Mouse (Mus musculus) forebrain, embryonic 14.5 days (tissue): ENCODE measurements around the gene Mrln. TPM values are rescaled to one million over a fixed set of nuclear protein-coding genes. Genes with fewer than 3 reads are reported as not detected.

Experiments
- ATAC-seq: fragments of 200-750 bp; cut with Nextera tagmentation; 2 replicates; pipeline ENCODE4 v1.8.0; 2017; ENCODE audit warnings: mild to moderate bottlenecking, moderate library complexity
- DNase-seq: peaks from one replicate; pipeline ENCODE4 v3.0.0-alpha.2; 2015; ENCODE audit warnings: low spot score
- H3K27ac ChIP-seq: fragments of 300-500 bp; sonication (generic); 2 replicates; pipeline ENCODE4 v1.5.1; 2014; ENCODE audit warnings: low read depth, mild to moderate bottlenecking, control low read depth, low read length, moderate library complexity
- H3K27me3 ChIP-seq: fragments of 300-500 bp; sonication (generic); replicated peaks from 2 replicates; pipeline ENCODE4 v1.6.1; 2014; ENCODE audit warnings: low read length, control low read depth, mixed read lengths; ENCODE audit not compliant: control insufficient read depth, insufficient read depth
- H3K36me3 ChIP-seq: fragments of 300-500 bp; sonication (generic); 2 replicates; pipeline ENCODE4 v1.6.1; 2014; ENCODE audit warnings: low read length, control low read depth; ENCODE audit not compliant: control insufficient read depth, insufficient read depth
- H3K4me1 ChIP-seq: fragments of 300-500 bp; sonication (generic); 2 replicates; pipeline ENCODE4 v1.6.1; 2014; ENCODE audit warnings: antibody characterized with exemption, low read length, control low read depth; ENCODE audit not compliant: control insufficient read depth, insufficient read depth
- H3K4me2 ChIP-seq: fragments of 300-500 bp; sonication (generic); 2 replicates; pipeline ENCODE4 v1.6.1; 2014; ENCODE audit warnings: mild to moderate bottlenecking, control low read depth, low read length
- H3K4me3 ChIP-seq: fragments of 300-500 bp; sonication (generic); 2 replicates; pipeline ENCODE4 v1.5.1; 2014; ENCODE audit warnings: low read depth, low read length, control low read depth
- H3K9ac ChIP-seq: fragments of 300-500 bp; sonication (generic); 2 replicates; pipeline ENCODE4 v1.6.1; 2014; ENCODE audit warnings: mild to moderate bottlenecking, low read length, control low read depth, moderate library complexity
- H3K9me3 ChIP-seq: fragments of 300-500 bp; sonication (generic); replicated peaks from 2 replicates; pipeline ENCODE4 v1.6.1; 2016; ENCODE audit warnings: low read length, control low read depth, mixed read lengths; ENCODE audit not compliant: control insufficient read depth
- WGBS: fragments of 180-500 bp; shearing (Covaris S2); extraction: QIAGEN DNeasy Blood & Tissue Kit; methylation state at CpG from one replicate; pipeline ENCODE4 v1.1.7; 2014; 5-methylcytosine and 5-hydroxymethylcytosine counted together
- polyA plus RNA-seq: library from polyadenylated mRNA; unstranded; fragments of >200 nt; fragmentation: Nextera tagmentation; extraction: Ambion mirVana; gene quantifications from 2 replicates; pipeline ENCODE4 v1.2.1, GENCODE M21; 2014

The Mrln gene
- polyA plus RNA-seq, 1 experiment from 2014 or later: not detected

DNA sequence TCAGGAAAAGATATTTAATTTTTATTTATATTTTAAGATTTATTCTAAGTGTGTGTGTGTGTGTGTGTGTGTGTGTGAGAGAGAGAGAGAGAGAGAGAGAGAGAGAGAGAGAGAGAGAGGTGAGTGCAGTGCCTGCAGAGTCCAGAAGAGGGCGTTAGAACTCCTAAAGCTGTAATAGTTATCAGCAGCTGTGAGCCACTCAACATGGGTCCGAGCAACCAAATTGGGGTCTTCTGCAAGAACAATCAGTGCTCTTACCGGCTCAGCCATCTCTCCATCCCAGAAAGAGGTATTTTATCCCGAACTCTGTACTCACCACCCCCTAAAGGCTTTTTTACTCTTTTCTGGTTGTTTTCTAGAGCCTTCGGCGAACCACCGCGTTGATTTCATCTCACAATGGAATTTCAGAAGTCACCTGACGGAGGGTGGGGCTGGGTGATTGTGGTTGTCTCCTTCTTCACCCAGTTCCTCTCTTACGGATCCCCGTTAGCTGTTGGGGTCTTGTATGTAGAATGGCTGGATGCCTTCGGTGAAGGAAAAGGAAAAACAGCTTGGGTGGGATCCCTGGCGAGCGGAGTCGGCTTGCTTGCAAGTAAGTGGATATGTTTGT lies 51.2 kb downstream of the Mrln start:
- Histone ChIP-seq H3K9me3 (no peaks in the 10 kb centered on the region), H3K4me2 (no peak overlapping the region), H3K27me3 (no peaks in the 10 kb centered on the region), H3K36me3 (no peaks in the 10 kb centered on the region), H3K27ac (no peak overlapping the region), H3K4me1 (no peaks in the 10 kb centered on the region), H3K4me3 (no peak overlapping the region), H3K9ac (no peak overlapping the region)
- ATAC-seq: no peak
- 89% methylated on average over 15 of the region's 15 CpGs for WGBS
- no peak for DNase-seq

DNA sequence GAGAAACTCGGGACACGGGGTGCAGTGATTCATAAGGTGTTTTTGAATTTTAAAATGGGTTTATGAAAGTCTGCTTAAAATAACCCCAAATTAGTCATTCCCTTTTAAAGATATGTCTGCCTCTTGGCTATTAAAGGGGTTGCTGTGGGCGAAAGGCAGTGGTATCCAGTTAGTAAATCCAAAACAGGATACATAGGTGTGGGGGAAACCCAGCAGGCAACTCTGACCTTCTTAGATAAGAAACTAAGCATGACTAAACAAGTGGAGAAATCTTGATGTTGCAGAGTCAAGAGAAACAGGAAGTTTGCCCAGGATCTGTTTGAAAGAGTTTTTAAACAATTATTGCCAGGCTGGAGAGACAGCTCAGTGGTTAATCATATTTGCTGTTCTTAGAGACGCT lies 52.6 kb downstream of the Mrln start:
- ATAC-seq: no peak
- 90% methylated on average over 4 of the region's 4 CpGs for WGBS
- no peaks in the 10 kb centered on the region for H3K36me3 ChIP-seq
- H3K4me1 ChIP-seq: no peaks in the 10 kb centered on the region
- no peak overlapping the region for H3K4me2 ChIP-seq
- no peaks in the 10 kb centered on the region for H3K27me3 ChIP-seq
- no peaks in the 10 kb centered on the region for H3K9me3 ChIP-seq
- no peak overlapping the region for H3K9ac ChIP-seq
- no peak overlapping the region for H3K27ac ChIP-seq
- no peak for DNase-seq
- H3K4me3 ChIP-seq: no peak overlapping the region

DNA sequence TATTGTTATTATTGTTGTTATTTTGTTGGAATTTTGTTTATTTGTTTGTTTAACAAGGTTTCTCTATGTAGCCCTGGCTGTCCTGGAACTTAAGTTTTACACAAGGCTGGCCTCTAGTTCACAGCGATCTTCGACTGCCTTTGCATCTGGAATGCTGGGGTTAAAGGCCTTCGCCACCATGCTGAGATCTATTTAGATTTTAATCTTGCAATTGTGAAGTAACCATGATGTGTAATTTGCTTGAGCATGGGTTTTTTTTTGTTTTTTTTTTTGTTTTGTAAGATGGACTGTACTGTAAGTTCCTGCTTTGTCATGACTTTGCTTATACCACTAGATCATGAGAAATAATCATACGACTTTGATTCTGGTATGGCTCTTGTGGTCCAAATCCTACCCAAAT lies 56.4 kb downstream of the Mrln start:
- no peaks in the 10 kb centered on the region for H3K4me1 ChIP-seq

DNA sequence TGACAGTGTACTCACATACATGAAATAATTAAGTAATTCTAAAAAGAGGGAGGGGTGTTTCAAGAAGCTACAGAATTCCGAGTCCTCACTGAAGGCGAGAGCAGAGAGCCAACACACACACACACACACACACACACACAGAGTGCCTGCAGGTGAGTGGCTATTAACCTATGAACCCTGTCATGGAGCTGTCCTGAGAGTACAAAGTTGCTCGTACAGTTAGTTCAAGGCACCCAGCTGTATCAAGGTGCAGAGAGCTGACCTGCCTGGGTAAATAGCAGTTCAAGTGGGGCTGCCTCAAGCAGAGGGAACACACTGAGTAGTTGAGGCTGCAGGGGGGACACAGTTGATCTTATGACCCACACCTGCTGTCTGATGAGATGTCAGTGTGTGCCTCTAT lies 57.6 kb downstream of the Mrln start:
- Histone ChIP-seq H3K27ac (no peak overlapping the region), H3K4me2 (no peak overlapping the region), H3K4me3 (no peak overlapping the region), H3K4me1 (no peaks in the 10 kb centered on the region), H3K9me3 (no peaks in the 10 kb centered on the region), H3K36me3 (no peaks in the 10 kb centered on the region), H3K9ac (no peak overlapping the region), H3K27me3 (no peaks in the 10 kb centered on the region)
- ATAC-seq (no peak), DNase-seq (no peak)
- WGBS: 88% methylated on average over 3 of the region's 3 CpGs

More for the DNA sequence above, 56.4 kb downstream of the Mrln start:
- Histone ChIP-seq H3K4me2 (no peak overlapping the region), H3K4me3 (no peak overlapping the region), H3K9me3 (no peaks in the 10 kb centered on the region), H3K36me3 (no peaks in the 10 kb centered on the region), H3K27ac (no peak overlapping the region), H3K27me3 (no peaks in the 10 kb centered on the region), H3K9ac (no peak overlapping the region)
- WGBS: 50% methylated on average over 4 of the region's 4 CpGs
- ATAC-seq (no peak), DNase-seq (no peak)

DNA sequence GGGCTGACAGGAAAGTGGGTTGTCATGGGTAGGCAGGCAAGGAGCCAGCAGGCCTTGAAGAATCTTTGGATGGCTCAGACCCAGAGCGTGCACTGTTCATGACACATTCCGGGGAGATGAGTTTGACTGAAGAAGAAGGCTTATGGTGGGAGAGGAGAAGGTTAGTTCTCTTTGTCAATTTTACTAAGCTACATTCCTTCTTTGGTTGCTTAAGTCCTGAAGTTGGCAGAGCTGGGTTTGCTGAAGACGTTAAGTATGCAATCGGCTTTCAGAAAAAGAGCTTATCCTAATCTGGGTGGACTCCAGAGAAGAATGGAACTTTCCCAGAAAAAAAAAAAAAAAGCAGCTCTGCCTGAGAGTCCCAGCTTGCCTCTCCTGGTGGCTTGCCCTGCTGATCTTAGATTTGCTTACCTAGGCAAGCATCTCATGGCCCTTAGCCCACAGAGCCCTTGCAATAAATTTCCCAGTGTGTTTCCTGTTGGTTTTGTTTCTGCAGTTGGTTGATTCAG lies 59.3 kb downstream of the Mrln start:
- Histone ChIP-seq H3K9ac (no peak overlapping the region), H3K4me3 (no peak overlapping the region), H3K27ac (no peak overlapping the region), H3K27me3 (no peaks in the 10 kb centered on the region), H3K9me3 (no peaks in the 10 kb centered on the region), H3K36me3 (no peaks in the 10 kb centered on the region), H3K4me1 (no peaks in the 10 kb centered on the region), H3K4me2 (no peak overlapping the region)
- WGBS: 64% methylated on average over 4 of the region's 4 CpGs
- ATAC-seq (no peak), DNase-seq (no peak)

DNA sequence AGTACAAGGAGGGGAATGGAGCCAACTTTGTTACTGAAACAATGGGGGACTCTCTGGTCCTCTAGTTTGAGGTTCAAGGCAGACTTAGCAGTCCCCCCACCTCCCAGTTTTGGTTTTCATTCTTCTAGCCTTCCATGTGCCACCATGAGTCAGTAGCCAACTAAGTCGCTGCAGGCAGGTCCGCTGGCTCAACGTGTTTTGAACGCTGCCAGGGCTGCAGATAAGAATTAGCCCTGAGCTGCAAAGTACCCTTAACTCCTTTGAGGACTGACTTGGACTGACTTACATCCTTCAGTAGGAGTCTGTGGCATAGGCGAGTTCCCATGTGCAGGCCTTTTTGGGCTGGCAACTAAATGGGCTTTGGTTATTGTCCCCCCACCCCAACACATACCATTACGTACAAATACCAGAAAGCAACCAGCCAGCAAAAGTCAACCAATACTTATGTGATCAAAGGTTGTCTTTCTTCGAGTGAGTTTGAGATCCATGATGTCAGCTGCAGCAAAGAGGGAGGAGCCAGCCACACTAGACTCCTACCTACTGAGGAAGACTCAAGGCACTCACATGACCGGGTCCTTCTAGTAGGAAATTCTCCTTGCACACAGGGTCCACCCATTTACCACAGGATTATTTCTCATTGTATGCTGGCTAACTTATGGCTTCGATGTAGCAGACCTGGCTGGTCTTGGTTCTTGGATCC lies 60.0 kb downstream of the Mrln start:
- Histone ChIP-seq H3K27ac (no peak overlapping the region), H3K4me2 (no peak overlapping the region), H3K27me3 (no peaks in the 10 kb centered on the region), H3K4me1 (no peaks in the 10 kb centered on the region), H3K9ac (no peak overlapping the region), H3K9me3 (no peaks in the 10 kb centered on the region), H3K36me3 (no peaks in the 10 kb centered on the region), H3K4me3 (no peak overlapping the region)
- ATAC-seq (no peak), DNase-seq (no peak)
- WGBS: 92% methylated on average over 9 of the region's 9 CpGs

DNA sequence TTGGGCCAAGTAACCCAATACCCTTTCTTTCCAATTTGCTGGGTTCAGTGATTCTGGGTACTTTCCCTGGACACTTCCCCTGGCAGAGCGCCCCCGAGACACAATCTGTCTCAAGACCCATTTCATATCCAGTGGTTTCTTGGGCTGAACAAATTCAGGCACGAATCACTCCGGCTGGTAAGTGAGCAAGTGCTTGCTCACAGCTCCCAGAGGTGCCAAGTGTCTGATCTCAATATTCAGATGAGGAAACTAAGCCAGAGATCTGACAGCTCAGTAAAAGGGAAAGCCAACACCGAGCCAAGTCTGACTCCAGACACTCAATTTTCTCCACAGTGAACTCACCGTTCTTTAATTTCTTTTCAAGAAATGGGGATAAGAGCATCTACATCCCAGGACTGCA lies 62.0 kb downstream of the Mrln start:
- DNase-seq: peak; percentile 71
- no peaks in the 10 kb centered on the region for H3K4me1 ChIP-seq
- 77% methylated on average over 6 of the region's 6 CpGs for WGBS
- no peaks in the 10 kb centered on the region for H3K9me3 ChIP-seq
- H3K9ac ChIP-seq: no peak overlapping the region
- H3K4me2 ChIP-seq: no peak overlapping the region
- H3K27me3 ChIP-seq: no peaks in the 10 kb centered on the region
- no peak overlapping the region for H3K4me3 ChIP-seq
- H3K27ac ChIP-seq: no peak overlapping the region
- no peak for ATAC-seq
- no peaks in the 10 kb centered on the region for H3K36me3 ChIP-seq

DNA sequence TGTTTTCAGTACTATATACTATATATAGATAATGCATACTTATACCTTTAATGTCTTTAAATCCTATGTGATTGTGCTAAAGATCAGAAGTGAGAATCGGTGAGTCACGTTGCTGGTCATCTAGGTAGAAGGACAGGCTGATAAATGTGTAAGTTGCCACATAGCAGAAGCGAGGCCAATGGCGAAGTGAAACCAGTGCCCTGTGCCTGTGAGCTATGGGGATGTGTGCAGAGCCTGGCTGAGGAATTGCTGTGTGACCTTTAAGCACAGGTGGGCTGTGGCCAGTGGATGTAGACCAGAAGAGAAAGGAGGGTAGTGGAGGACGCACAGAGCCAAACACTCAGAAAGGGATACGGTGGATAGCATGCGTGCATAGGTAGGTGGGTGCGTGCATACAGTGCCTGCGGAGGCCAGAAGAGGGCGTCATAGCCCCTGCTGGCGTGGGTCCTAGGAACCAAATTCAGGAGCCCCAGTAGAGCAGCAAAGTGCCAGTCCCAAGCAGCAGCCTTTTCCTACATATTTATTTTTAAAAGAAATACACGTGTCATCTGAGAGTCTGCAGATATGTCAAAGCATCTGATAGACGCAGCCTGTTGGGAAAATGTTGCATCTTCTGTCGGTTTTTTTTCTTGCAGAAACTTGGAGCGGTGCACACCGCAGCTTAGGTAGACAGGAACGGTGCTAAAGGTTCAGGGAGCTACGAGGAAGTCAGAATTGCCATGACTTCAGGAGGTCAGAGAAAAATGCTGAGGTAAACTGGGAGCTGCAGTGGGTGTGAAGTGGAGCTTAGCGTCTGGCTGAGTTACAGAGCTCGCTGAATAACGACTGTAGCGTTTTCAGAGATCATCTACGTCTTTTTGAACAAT lies 64.3 kb downstream of the Mrln start:
- Histone ChIP-seq H3K4me3 (no peak overlapping the region), H3K4me2 (no peak overlapping the region), H3K9me3 (no peaks in the 10 kb centered on the region), H3K4me1 (no peaks in the 10 kb centered on the region), H3K36me3 (no peaks in the 10 kb centered on the region), H3K9ac (no peak overlapping the region), H3K27ac (no peak overlapping the region), H3K27me3 (no peaks in the 10 kb centered on the region)
- ATAC-seq (no peak), DNase-seq (no peak)
- WGBS: 78% methylated on average over 23 of the region's 23 CpGs
